28 mouse cellular contexts compared by ENCODE assay signal in the genomic region with DNA sequence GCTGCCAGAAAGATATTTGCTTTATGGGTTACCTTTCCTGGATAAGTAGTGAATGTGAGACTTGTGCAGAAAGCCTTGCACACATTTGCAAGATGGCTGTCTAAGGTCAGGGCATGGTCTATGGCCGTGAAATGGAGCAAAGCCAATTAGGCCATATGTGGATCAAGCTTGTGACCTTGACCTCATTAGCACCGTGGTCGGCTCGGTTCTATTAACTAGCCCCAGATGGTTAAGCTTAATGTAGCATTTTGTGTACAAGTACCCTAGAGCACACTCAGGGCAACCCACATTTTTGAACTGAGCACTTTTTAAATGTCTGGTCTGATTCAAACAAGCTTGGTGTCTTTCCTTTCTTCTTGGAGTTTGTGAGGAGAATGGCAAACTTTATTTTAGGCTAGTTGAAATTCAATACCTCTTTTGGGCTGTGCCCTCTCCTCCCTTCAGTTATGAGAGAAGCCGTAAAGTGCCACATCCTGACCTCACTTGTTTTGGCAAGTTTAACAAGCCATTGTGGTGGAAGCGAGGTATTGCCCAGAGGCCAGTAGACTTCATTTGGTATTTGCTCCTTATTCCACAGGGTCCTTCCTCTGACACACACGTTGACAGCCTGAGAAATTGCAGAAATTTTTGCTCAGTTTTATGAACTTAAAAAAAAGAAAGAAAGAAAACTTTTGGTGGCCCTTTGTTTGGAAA.
DNase-seq lines count a peak whose midpoint lies in the region; ATAC-seq lines count a peak whose summit lies in the region.
"Had no signal": no experiment of that assay in that cellular context is flagged by ENCODE, and none has a peak within 500 bp of the region (broad histone marks: within the 10 kb centered on the region; RNA-seq: fewer than 3 reads in every experiment).

No protein-coding gene starts in this region.

- no peaks in the 10 kb centered on the region for H3K36me3 ChIP-seq in hindbrain, embryonic 10.5 days
- H3K36me3 ChIP-seq in hindbrain, embryonic 14.5 days (replicated peaks; ENCODE audit: control insufficient read depth, insufficient read depth) = no peaks in the 10 kb centered on the region
- peaks cover 44% of the 10 kb centered on the region for H3K36me3 ChIP-seq in limb, embryonic 13.5 days
- H3K36me3 ChIP-seq in forebrain, embryonic 16.5 days (ENCODE audit: control insufficient read depth, insufficient read depth) = no peaks in the 10 kb centered on the region
- H3K36me3 ChIP-seq: forebrain, embryonic 12.5 days; G1E; hindbrain, embryonic 15.5 days; intestine, embryonic 15.5 days; lung, embryonic 15.5 days; neural tube, embryonic 13.5 days had no signal

- ATAC-seq in hindbrain, embryonic 14.5 days (ENCODE audit: low FRiP score) = no peak
- peak; percentile 54; the same call in 1 of the 2 replicates for ATAC-seq in limb, embryonic 13.5 days (ENCODE audit: low FRiP score, low read depth)
- no peak for ATAC-seq in forebrain, embryonic 16.5 days
- ATAC-seq: intestine, embryonic 15.5 days had no signal

- H3K4me3 ChIP-seq in hindbrain, embryonic 10.5 days = no peak overlapping the region
- no peak overlapping the region for H3K4me3 ChIP-seq in hindbrain, embryonic 14.5 days (replicated peaks; ENCODE audit: low read length)
- H3K4me3 ChIP-seq in limb, embryonic 13.5 days = no peak overlapping the region
- H3K4me3 ChIP-seq in forebrain, embryonic 16.5 days (replicated peaks; ENCODE audit: low read length) = no peak overlapping the region
- H3K4me3 ChIP-seq: erythroblast, embryonic 14.5 days; forebrain, embryonic 12.5 days; hindbrain, embryonic 15.5 days; intestine, embryonic 15.5 days; layer of hippocampus, adult 2 months; lung, embryonic 15.5 days; neural tube, embryonic 13.5 days had no signal

- no peak overlapping the region for H3K27ac ChIP-seq in hindbrain, embryonic 10.5 days
- H3K27ac ChIP-seq in hindbrain, embryonic 14.5 days = no peak overlapping the region
- no peak overlapping the region for H3K27ac ChIP-seq in limb, embryonic 13.5 days
- no peak overlapping the region for H3K27ac ChIP-seq in forebrain, embryonic 16.5 days (ENCODE audit: low read length)
- H3K27ac ChIP-seq: forebrain, embryonic 12.5 days; hindbrain, embryonic 15.5 days; intestine, embryonic 15.5 days; layer of hippocampus, adult 2 months; lung, embryonic 15.5 days; neural tube, embryonic 13.5 days had no signal

- WGBS in hindbrain, embryonic 10.5 days = 52% methylated on average over 7 of the region's 7 CpGs
- 60% methylated on average over 7 of the region's 7 CpGs for WGBS in hindbrain, embryonic 14.5 days
- 8% methylated on average over 7 of the region's 7 CpGs for WGBS in limb, embryonic 13.5 days
- 38% methylated on average over 7 of the region's 7 CpGs for WGBS in forebrain, embryonic 16.5 days

- H3K9me3 ChIP-seq in hindbrain, embryonic 10.5 days = no peaks in the 10 kb centered on the region
- H3K9me3 ChIP-seq in hindbrain, embryonic 14.5 days (ENCODE audit: control insufficient read depth, low read length) = no peaks in the 10 kb centered on the region
- no peaks in the 10 kb centered on the region for H3K9me3 ChIP-seq in limb, embryonic 13.5 days
- no peaks in the 10 kb centered on the region for H3K9me3 ChIP-seq in forebrain, embryonic 16.5 days (ENCODE audit: control insufficient read depth, low read length)
- H3K9me3 ChIP-seq: forebrain, embryonic 12.5 days; hindbrain, embryonic 15.5 days; intestine, embryonic 15.5 days; lung, embryonic 15.5 days; neural tube, embryonic 13.5 days had no signal

- no peaks in the 10 kb centered on the region for H3K27me3 ChIP-seq in hindbrain, embryonic 10.5 days (ENCODE audit: insufficient read depth, poor library complexity, severe bottlenecking)
- H3K27me3 ChIP-seq in hindbrain, embryonic 14.5 days (ENCODE audit: control insufficient read depth, insufficient read depth, low read length) = no peaks in the 10 kb centered on the region
- H3K27me3 ChIP-seq in limb, embryonic 13.5 days = no peaks in the 10 kb centered on the region
- H3K27me3 ChIP-seq in forebrain, embryonic 16.5 days (replicated peaks; ENCODE audit: control insufficient read depth, insufficient read depth, low read length) = no peaks in the 10 kb centered on the region
- H3K27me3 ChIP-seq: forebrain, embryonic 12.5 days; hindbrain, embryonic 15.5 days; intestine, embryonic 15.5 days; lung, embryonic 15.5 days; neural tube, embryonic 13.5 days had no signal

- H3K9ac ChIP-seq in hindbrain, embryonic 14.5 days = no peak overlapping the region
- H3K9ac ChIP-seq in limb, embryonic 13.5 days = no peak overlapping the region
- no peak overlapping the region for H3K9ac ChIP-seq in forebrain, embryonic 16.5 days (replicated peaks; ENCODE audit: low read depth, low read length)
- H3K9ac ChIP-seq: forebrain, embryonic 12.5 days; hindbrain, embryonic 15.5 days; intestine, embryonic 15.5 days; lung, embryonic 15.5 days; neural tube, embryonic 13.5 days had no signal

- DNase-seq in hindbrain, embryonic 10.5 days (ENCODE audit: low spot score) = peak; percentile 20
- DNase-seq in hindbrain, embryonic 14.5 days (ENCODE audit: low spot score) = no peak
- peak; percentile 86 for DNase-seq in forelimb bud, embryonic 11.5 days (ENCODE audit: low read depth, low spot score)
- no peak for DNase-seq in cerebellum, adult 11 months
- DNase-seq in right cerebral cortex, postnatal 4 days = no peak
- DNase-seq: adrenal gland, postnatal 10 days; cerebellum, adult 9-11 months; gastrocnemius, postnatal 25 days; heart, adult 11 months; heart, postnatal 4 days; kidney, adult 2 months; kidney, postnatal 36 days; left cerebral cortex, postnatal 4 days; thymus, adult 2 months; thymus, postnatal 36 days had no signal

- H3K4me2 ChIP-seq in hindbrain, embryonic 14.5 days (replicated peaks) = no peak overlapping the region
- H3K4me2 ChIP-seq in limb, embryonic 13.5 days (replicated peaks) = no peak overlapping the region
- no peak overlapping the region for H3K4me2 ChIP-seq in forebrain, embryonic 16.5 days (ENCODE audit: low read length)
- H3K4me2 ChIP-seq: forebrain, embryonic 12.5 days; heart, embryonic 11.5 days; hindbrain, embryonic 15.5 days; intestine, embryonic 15.5 days; liver, embryonic 11.5 days; lung, embryonic 15.5 days; midbrain, embryonic 11.5 days; neural tube, embryonic 13.5 days had no signal

- no peaks in the 10 kb centered on the region for H3K4me1 ChIP-seq in hindbrain, embryonic 10.5 days (replicated peaks)
- H3K4me1 ChIP-seq in hindbrain, embryonic 14.5 days (replicated peaks; ENCODE audit: control insufficient read depth, insufficient read depth, low read length) = no peaks in the 10 kb centered on the region
- peaks cover 9% of the 10 kb centered on the region for H3K4me1 ChIP-seq in limb, embryonic 13.5 days
- no peaks in the 10 kb centered on the region for H3K4me1 ChIP-seq in forebrain, embryonic 16.5 days (replicated peaks; ENCODE audit: control insufficient read depth, insufficient read depth, low read length)
- H3K4me1 ChIP-seq: forebrain, embryonic 12.5 days; hindbrain, embryonic 15.5 days; intestine, embryonic 15.5 days; lung, embryonic 15.5 days; neural tube, embryonic 13.5 days had no signal

Comparison
In these comparisons a context has a peak if more than half of its experiments do, and no peak if none do; other contexts are left out.
1. DNase-seq: peak in hindbrain, embryonic 10.5 days (single experiment) and forelimb bud, embryonic 11.5 days (single experiment); none in hindbrain, embryonic 14.5 days (single experiment), cerebellum, adult 11 months (single experiment) and right cerebral cortex, postnatal 4 days (single experiment).